Mouse (Mus musculus): ENCODE data around the gene Mia3. TPM values are rescaled to one million over a fixed set of nuclear protein-coding genes. Genes with fewer than 3 reads are reported as not detected.

Gene Mia3
- polyA plus RNA-seq, 1 experiment from 2014 or later, result 110 TPM

DNA sequence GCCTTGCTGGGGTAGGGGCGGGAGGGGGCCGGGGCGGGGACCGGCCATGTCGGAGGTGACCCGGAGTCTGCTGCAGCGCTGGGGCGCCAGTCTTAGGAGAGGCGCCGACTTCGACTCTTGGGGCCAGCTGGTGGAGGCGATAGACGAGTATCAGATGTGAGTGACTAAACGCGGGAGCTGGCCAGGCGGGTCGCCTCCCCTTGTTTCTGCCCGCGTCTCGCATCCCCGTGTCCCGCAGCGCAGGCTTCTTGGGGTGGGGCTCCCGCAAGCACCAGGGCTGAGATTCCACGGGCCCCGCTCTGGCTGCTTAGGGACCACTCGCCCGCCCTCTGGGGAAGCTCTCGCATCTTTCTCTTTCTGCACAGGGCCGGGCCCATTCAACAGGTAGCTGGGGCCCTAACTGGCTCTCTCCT lies 71.9 kb downstream of the Mia3 start:
- Histone ChIP-seq H3K4me2 (ENCODE audit: low read depth) (peak overlapping the region; percentile 45), H3K27me3 (ENCODE audit: control insufficient read depth, insufficient read depth, low read length) (no peaks in the 10 kb centered on the region), H3K4me3 (ENCODE audit: low read depth, low read length) (peak overlapping the region; percentile 44), H3K9me3 (ENCODE audit: control insufficient read depth, low read length) (no peaks in the 10 kb centered on the region), H3K9ac (ENCODE audit: low read length) (peak overlapping the region; percentile 23), H3K4me1 (ENCODE audit: control insufficient read depth, insufficient read depth, low read length) (no peaks in the 10 kb centered on the region), H3K36me3 (ENCODE audit: control insufficient read depth, insufficient read depth, low read length) (no peaks in the 10 kb centered on the region; the same call in 1 of the 2 replicates), H3K27ac (ENCODE audit: low read depth, low read length) (no peak overlapping the region)
- under 1% methylated on average over 25 of the region's 30 CpGs for WGBS
- DNase-seq (ENCODE audit: low spot score) (peak; percentile 62), ATAC-seq (ENCODE audit: insufficient read depth, low FRiP score, low TSS enrichment) (no peak; the same call in none of the 2 replicates)

DNA sequence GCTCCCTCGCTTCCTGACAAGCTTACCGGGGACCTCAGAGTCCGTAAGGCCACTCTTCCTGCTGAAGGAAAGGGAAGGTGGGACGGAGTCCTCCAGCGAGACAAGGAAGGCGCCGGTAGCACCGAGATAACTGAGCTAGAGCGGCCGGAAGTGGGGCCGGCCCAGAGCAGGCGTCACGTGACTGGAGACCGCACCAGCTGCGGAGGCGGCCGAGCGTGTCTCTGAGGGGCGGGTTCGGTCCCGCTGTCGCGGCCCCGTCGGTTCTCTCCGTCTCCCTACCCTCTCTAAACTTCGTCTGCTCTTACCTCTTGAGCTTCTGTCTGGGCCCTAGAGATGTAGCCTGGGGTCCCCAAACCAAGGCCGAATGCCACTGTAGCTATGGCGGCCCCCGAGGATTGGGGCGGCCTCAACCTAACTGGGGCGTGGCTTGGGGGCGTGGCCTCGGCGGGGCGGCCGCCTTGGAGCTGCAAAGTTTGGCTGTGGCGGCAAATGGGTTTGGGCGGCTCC lies 72.4 kb downstream of the Mia3 start, which contains the start of gene Brox:
TSS of gene Brox (minus strand) at position 393 of the 507 bp plus-strand sequence.
- peak within 1 kb of the TSS; percentile 35 for H3K9ac ChIP-seq (ENCODE audit: low read length)
- under 1% methylated on average over 33 of the region's 39 CpGs for WGBS
- H3K27ac ChIP-seq (ENCODE audit: low read depth, low read length), result no peak within 1 kb of the TSS
- H3K4me1 ChIP-seq (ENCODE audit: control insufficient read depth, insufficient read depth, low read length), result no peaks in the 10 kb centered on the region
- DNase-seq (ENCODE audit: low spot score), result peak; percentile 95
- no peaks in the 10 kb centered on the region; the same call in 1 of the 2 replicates for H3K36me3 ChIP-seq (ENCODE audit: control insufficient read depth, insufficient read depth, low read length)
- peak within 1 kb of the TSS; percentile 45 for H3K4me2 ChIP-seq (ENCODE audit: low read depth)
- H3K9me3 ChIP-seq (ENCODE audit: control insufficient read depth, low read length), result no peaks in the 10 kb centered on the region
- ATAC-seq (ENCODE audit: insufficient read depth, low FRiP score, low TSS enrichment), result peak; percentile 91
- no peaks in the 10 kb centered on the region for H3K27me3 ChIP-seq (ENCODE audit: control insufficient read depth, insufficient read depth, low read length)
- peak within 1 kb of the TSS; percentile 44 for H3K4me3 ChIP-seq (ENCODE audit: low read depth, low read length)

DNA sequence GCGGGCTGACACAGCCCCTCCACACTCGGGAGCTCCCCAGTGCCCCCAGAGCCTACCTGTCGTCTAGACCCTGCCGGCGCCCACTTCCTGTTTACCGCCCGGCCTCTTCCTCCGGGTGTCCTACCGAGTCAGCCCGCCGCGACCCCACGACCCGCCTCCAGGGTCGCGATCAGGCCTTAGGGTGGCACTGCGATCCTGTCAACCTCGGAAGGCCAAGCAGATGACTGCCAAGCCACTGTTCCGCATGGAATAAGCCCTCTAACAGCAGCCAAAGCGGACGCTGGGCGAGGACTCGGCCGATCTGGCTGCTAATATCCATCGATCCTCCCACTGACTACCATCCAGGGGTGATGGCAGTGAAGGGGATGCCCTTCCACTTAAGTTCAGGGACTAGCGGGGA lies 72.9 kb downstream of the Mia3 start, which contains the start of gene Aida:
TSS of gene Aida (plus strand) at position 126 of the 400 bp plus-strand sequence.
- ATAC-seq (ENCODE audit: insufficient read depth, low FRiP score, low TSS enrichment) (peak; percentile 10; the same call in 1 of the 2 replicates), DNase-seq (ENCODE audit: low spot score) (peak; percentile 64)
- peak within 1 kb of the TSS; percentile 35 for H3K9ac ChIP-seq (ENCODE audit: low read length)
- under 1% methylated on average over 26 of the region's 26 CpGs for WGBS
- H3K4me1 ChIP-seq (ENCODE audit: control insufficient read depth, insufficient read depth, low read length), result no peaks in the 10 kb centered on the region
- H3K9me3 ChIP-seq (ENCODE audit: control insufficient read depth, low read length), result no peaks in the 10 kb centered on the region
- no peaks in the 10 kb centered on the region; the same call in 1 of the 2 replicates for H3K36me3 ChIP-seq (ENCODE audit: control insufficient read depth, insufficient read depth, low read length)
- peak within 1 kb of the TSS; percentile 45 for H3K4me2 ChIP-seq (ENCODE audit: low read depth)
- no peak within 1 kb of the TSS for H3K27ac ChIP-seq (ENCODE audit: low read depth, low read length)
- peak within 1 kb of the TSS; percentile 44 for H3K4me3 ChIP-seq (ENCODE audit: low read depth, low read length)
- no peaks in the 10 kb centered on the region for H3K27me3 ChIP-seq (ENCODE audit: control insufficient read depth, insufficient read depth, low read length)

DNA sequence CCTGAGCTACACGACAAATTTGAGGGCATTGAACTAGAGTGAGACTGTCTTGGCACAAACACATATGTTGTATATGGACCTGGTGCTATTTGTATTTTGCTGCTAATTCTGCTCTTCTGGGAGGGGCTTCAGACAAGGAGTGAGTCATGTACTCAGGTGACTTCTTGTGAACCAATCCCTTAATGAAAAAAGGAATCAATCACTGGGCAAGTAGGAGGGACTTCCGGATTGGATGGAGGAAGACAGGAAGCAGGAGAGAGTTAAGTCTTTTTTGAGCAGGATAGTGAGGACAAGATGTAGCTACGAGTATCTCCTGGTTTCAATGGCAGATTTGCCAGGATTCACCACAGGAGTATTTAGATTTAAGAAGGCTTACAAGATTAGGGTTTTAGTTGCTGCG lies 79.8 kb downstream of the Mia3 start:
- 93% methylated on average over 4 of the region's 4 CpGs for WGBS
- Histone ChIP-seq H3K36me3 (ENCODE audit: control insufficient read depth, insufficient read depth, low read length) (peaks cover 13% of the 10 kb centered on the region), H3K27ac (ENCODE audit: low read depth, low read length) (no peak overlapping the region)

DNA sequence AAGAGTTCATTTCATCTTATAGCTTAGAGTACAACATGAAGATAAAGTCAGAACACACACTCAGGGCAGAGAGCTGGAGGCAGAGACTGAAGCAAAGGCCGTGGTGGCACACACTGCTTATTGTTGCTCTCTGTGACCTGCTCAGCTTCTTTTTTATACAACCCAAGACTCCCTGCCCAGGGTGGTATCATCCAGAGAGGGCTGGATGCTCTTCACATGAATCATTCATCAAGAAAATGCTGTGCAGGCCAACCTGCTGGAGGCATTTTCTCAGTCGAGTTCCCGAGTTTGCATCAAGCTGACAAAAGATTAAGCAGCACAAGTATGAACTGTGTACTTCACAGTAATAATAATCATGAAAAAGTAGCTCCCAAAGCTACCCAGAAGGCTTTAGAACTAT lies 81.0 kb downstream of the Mia3 start:
- ATAC-seq (ENCODE audit: insufficient read depth, low FRiP score, low TSS enrichment) (no peak), DNase-seq (ENCODE audit: low spot score) (no peak)
- 92% methylated on average over 3 of the region's 3 CpGs for WGBS
- Histone ChIP-seq H3K4me3 (ENCODE audit: low read depth, low read length) (no peak overlapping the region), H3K9me3 (ENCODE audit: control insufficient read depth, low read length) (no peaks in the 10 kb centered on the region), H3K4me2 (ENCODE audit: low read depth) (no peak overlapping the region), H3K4me1 (ENCODE audit: control insufficient read depth, insufficient read depth, low read length) (no peaks in the 10 kb centered on the region), H3K27ac (ENCODE audit: low read depth, low read length) (no peak overlapping the region), H3K9ac (ENCODE audit: low read length) (no peak overlapping the region), H3K36me3 (ENCODE audit: control insufficient read depth, insufficient read depth, low read length) (peaks cover 15% of the 10 kb centered on the region), H3K27me3 (ENCODE audit: control insufficient read depth, insufficient read depth, low read length) (no peaks in the 10 kb centered on the region)

More for the DNA sequence above, 79.8 kb downstream of the Mia3 start:
- Histone ChIP-seq H3K4me3 (ENCODE audit: low read depth, low read length) (no peak overlapping the region), H3K27me3 (ENCODE audit: control insufficient read depth, insufficient read depth, low read length) (no peaks in the 10 kb centered on the region), H3K4me1 (ENCODE audit: control insufficient read depth, insufficient read depth, low read length) (no peaks in the 10 kb centered on the region), H3K9me3 (ENCODE audit: control insufficient read depth, low read length) (no peaks in the 10 kb centered on the region), H3K9ac (ENCODE audit: low read length) (no peak overlapping the region), H3K4me2 (ENCODE audit: low read depth) (no peak overlapping the region)
- no peak for ATAC-seq (ENCODE audit: insufficient read depth, low FRiP score, low TSS enrichment)
- DNase-seq (ENCODE audit: low spot score), result no peak

Other genes starting within 250 kb of the Mia3 start
- gene Disp1, start 148.0 kb downstream of the Mia3 start, polyA plus RNA-seq (2014; fragmentation: Nextera tagmentation; extraction: Ambion mirVana), result 11.7 and 12.6 TPM in 2 replicates
- 29.2 and 37.0 TPM in 2 replicates for gene Aida, start 73.0 kb downstream of the Mia3 start, polyA plus RNA-seq (2014; fragmentation: Nextera tagmentation; extraction: Ambion mirVana)
- gene Brox, start 72.3 kb downstream of the Mia3 start, polyA plus RNA-seq (2014; fragmentation: Nextera tagmentation; extraction: Ambion mirVana), result 74.2 and 78.1 TPM in 2 replicates
- 17.9 and 18.3 TPM in 2 replicates for gene Taf1a, start 19.4 kb upstream of the Mia3 start, polyA plus RNA-seq (2014; fragmentation: Nextera tagmentation; extraction: Ambion mirVana)
- 0.32 and 0.65 TPM in 2 replicates for gene Hhipl2, start 48.7 kb upstream of the Mia3 start, polyA plus RNA-seq (2014; fragmentation: Nextera tagmentation; extraction: Ambion mirVana)

All from neural tube, embryonic 11.5 days (tissue).